21 mouse cellular contexts compared by ENCODE assay signal in genomic region chr6:137116849-137117473, GRCm38 (mm10). TPM values are rescaled to one million over a fixed set of nuclear protein-coding genes. Genes with fewer than 3 reads are reported as not detected.
DNase-seq lines count a peak whose midpoint lies in the region; ATAC-seq and TF ChIP-seq lines count a peak whose summit lies in the region.
"Had no signal": no experiment of that assay in that cellular context is flagged by ENCODE, and none has a peak within 500 bp of the region (broad histone marks: within the 10 kb centered on the region; RNA-seq: fewer than 3 reads in every experiment).

No protein-coding gene starts in this region.

- H3K9me3 ChIP-seq in limb, embryonic 14.5 days (ENCODE audit: control insufficient read depth, low read length), result no peaks in the 10 kb centered on the region
- no peaks in the 10 kb centered on the region for H3K9me3 ChIP-seq in stomach, embryonic 16.5 days (replicated peaks; ENCODE audit: control insufficient read depth, low read length)
- no peaks in the 10 kb centered on the region for H3K9me3 ChIP-seq in hindbrain, embryonic 13.5 days
- H3K9me3 ChIP-seq: embryonic facial prominence, embryonic 13.5 days; forebrain, embryonic 12.5 days; heart, embryonic 13.5 days had no signal

- POLR2A ChIA-PET in Patski (lab: Charles Lee), result no interaction called here

- 61% methylated on average over 1 of the region's 1 CpGs for WGBS in limb, embryonic 14.5 days
- WGBS in stomach, embryonic 16.5 days, result 27% methylated on average over 1 of the region's 1 CpGs
- 85% methylated on average over 1 of the region's 1 CpGs for WGBS in hindbrain, embryonic 13.5 days

- TF ChIP-seq CTCF in Patski (IDR thresholded peaks at IDR 0.05), result no peak

- in situ Hi-C loops in Patski (cut with MboI; ENCODE audit: low pct_unique_long_range_greater_than_20kb), result no loop called here

- peak; percentile 90 for ATAC-seq in Patski
- no peak for ATAC-seq in limb, embryonic 14.5 days (ENCODE audit: low FRiP score, low read depth)
- peak; percentile 83 for ATAC-seq in stomach, embryonic 16.5 days (ENCODE audit: insufficient read depth, low FRiP score)
- no peak for ATAC-seq in hindbrain, embryonic 13.5 days (ENCODE audit: low FRiP score)
- ATAC-seq: activated CD4-positive, CD25-positive, alpha-beta regulatory T cell, adult 4 months; CD4-positive, CD25-positive, alpha-beta regulatory T cell, adult 4 months; forebrain, postnatal 0 days had no signal

- no peaks in the 10 kb centered on the region for H3K36me3 ChIP-seq in limb, embryonic 14.5 days (ENCODE audit: control insufficient read depth, insufficient read depth, low read length)
- no peaks in the 10 kb centered on the region for H3K36me3 ChIP-seq in stomach, embryonic 16.5 days (ENCODE audit: control insufficient read depth, insufficient read depth, low read length)
- H3K36me3 ChIP-seq in hindbrain, embryonic 13.5 days, result no peaks in the 10 kb centered on the region
- H3K36me3 ChIP-seq: forebrain, embryonic 12.5 days; G1E; heart, embryonic 13.5 days had no signal

- no peak for TF ChIP-seq POLR2A in limb, embryonic 14.5 days (IDR thresholded peaks at IDR 0.05; ENCODE audit: borderline replicate concordance, extremely low read depth, insufficient read depth, insufficient read length)

- no peak overlapping the region for H3K4me2 ChIP-seq in limb, embryonic 14.5 days (replicated peaks; ENCODE audit: low read depth, low read length, severe bottlenecking)
- H3K4me2 ChIP-seq in stomach, embryonic 16.5 days (ENCODE audit: low read depth, low read length), result no peak overlapping the region
- H3K4me2 ChIP-seq in hindbrain, embryonic 13.5 days, result no peak overlapping the region
- H3K4me2 ChIP-seq: embryonic facial prominence, embryonic 13.5 days; forebrain, embryonic 12.5 days; heart, embryonic 13.5 days had no signal

- peaks cover 12% of the 10 kb centered on the region; the same call in 1 of the 2 replicates for H3K4me1 ChIP-seq in limb, embryonic 14.5 days (ENCODE audit: control insufficient read depth, insufficient read depth, low read length)
- peaks cover 16% of the 10 kb centered on the region for H3K4me1 ChIP-seq in stomach, embryonic 16.5 days (ENCODE audit: control insufficient read depth, insufficient read depth, low read length)
- no peaks in the 10 kb centered on the region for H3K4me1 ChIP-seq in hindbrain, embryonic 13.5 days (replicated peaks)
- H3K4me1 ChIP-seq: forebrain, embryonic 12.5 days had no signal

- no peaks in the 10 kb centered on the region for H3K27me3 ChIP-seq in Patski
- H3K27me3 ChIP-seq in limb, embryonic 14.5 days (ENCODE audit: control insufficient read depth, insufficient read depth, low read length), result no peaks in the 10 kb centered on the region
- no peaks in the 10 kb centered on the region for H3K27me3 ChIP-seq in stomach, embryonic 16.5 days (ENCODE audit: control insufficient read depth, insufficient read depth, low read length)
- H3K27me3 ChIP-seq in hindbrain, embryonic 13.5 days, result no peaks in the 10 kb centered on the region
- H3K27me3 ChIP-seq: embryonic facial prominence, embryonic 13.5 days; forebrain, embryonic 12.5 days; heart, embryonic 13.5 days had no signal

- 0 out of 2 replicates have a peak overlapping the region, but pooled peaks have one; percentile 8 for H3K27ac ChIP-seq in limb, embryonic 14.5 days (replicated peaks; ENCODE audit: low read depth, low read length)
- H3K27ac ChIP-seq in stomach, embryonic 16.5 days (ENCODE audit: low read length), result peak overlapping the region; percentile 91
- H3K27ac ChIP-seq in hindbrain, embryonic 13.5 days, result no peak overlapping the region
- H3K27ac ChIP-seq: embryonic facial prominence, embryonic 13.5 days; forebrain, embryonic 12.5 days; heart, embryonic 13.5 days had no signal

- peak; percentile 50 for DNase-seq in heart, adult 11 months
- no peak for DNase-seq in heart, adult 8-10 months (ENCODE audit: low spot score)
- DNase-seq in Patski (ENCODE audit: low read depth, low spot score), result peak; percentile 75
- no peak for DNase-seq in limb, embryonic 14.5 days (ENCODE audit: low spot score)
- DNase-seq in Muller cell, postnatal 12 days (ENCODE audit: inconsistent ontology term), result no peak
- DNase-seq: adrenal gland, postnatal 14 days; B cell, adult 2 months; cerebellum, adult 11-12 months; cerebellum, adult 9-10 months; cerebellum, postnatal 25 days; forebrain, postnatal 0 days; gastrocnemius, postnatal 14 days; heart, postnatal 36 days had no signal

- CTCF ChIA-PET in Patski (lab: Charles Lee), result interaction anchor here (0.8 to 1.4 kb wide), 5 partner anchors 9 to 53 kb away, joined by 3 to 7 read pairs (median 3); partner anchors contain the start of gene Rerg

- H3K4me3 ChIP-seq in limb, embryonic 14.5 days (replicated peaks; ENCODE audit: low read length), result no peak overlapping the region
- no peak overlapping the region for H3K4me3 ChIP-seq in stomach, embryonic 16.5 days (replicated peaks; ENCODE audit: low read length)
- H3K4me3 ChIP-seq in hindbrain, embryonic 13.5 days, result no peak overlapping the region
- H3K4me3 ChIP-seq: embryonic facial prominence, embryonic 13.5 days; forebrain, embryonic 12.5 days; heart, embryonic 13.5 days had no signal

- H3K9ac ChIP-seq in limb, embryonic 14.5 days (ENCODE audit: low read depth, low read length, severe bottlenecking), result no peak overlapping the region
- no peak overlapping the region for H3K9ac ChIP-seq in stomach, embryonic 16.5 days (ENCODE audit: low read length)
- no peak overlapping the region for H3K9ac ChIP-seq in hindbrain, embryonic 13.5 days
- H3K9ac ChIP-seq: embryonic facial prominence, embryonic 13.5 days; forebrain, embryonic 12.5 days; forebrain, postnatal 0 days; heart, embryonic 13.5 days had no signal

RNA-seq across cellular contexts. Expression of gene Rerg, which starts 53.3 kb away (rescaled TPM):
- total RNA-seq in heart, adult 8-10 months (2022), result 1 to 10 TPM; 2.4 to 3.0 (median 2.7) TPM
- 2.3 TPM for polyA plus RNA-seq in Patski (2021)
- polyA plus RNA-seq in limb, embryonic 14.5 days (2012; rRNA removed), result 22.1 and 22.7 TPM in 2 replicates
- polyA plus RNA-seq in limb, embryonic 14.5 days (2014; fragmentation: Nextera tagmentation; extraction: Ambion mirVana), result 33.6 and 36.5 TPM in 2 replicates
- polyA plus RNA-seq in stomach, embryonic 16.5 days (2015; fragmentation: Nextera tagmentation; extraction: Ambion mirVana), result 29.9 and 32.1 TPM in 2 replicates
- 3.2 and 3.6 TPM in 2 replicates for polyA plus RNA-seq in hindbrain, embryonic 13.5 days (2015; fragmentation: Nextera tagmentation; extraction: Ambion mirVana)
- polyA plus RNA-seq: activated CD4-positive, CD25-positive, alpha-beta regulatory T cell, adult 4 months; CD4-positive, CD25-positive, alpha-beta regulatory T cell, adult 4 months; G1E had no signal

Comparison
In these comparisons a context has a peak if more than half of its experiments do, and no peak if none do; other contexts are left out.
1. DNase-seq: peak in heart, adult 11 months (single experiment) and Patski (single experiment); none in heart, adult 8-10 months (single experiment), limb, embryonic 14.5 days (single experiment) and Muller cell, postnatal 12 days (single experiment).
2. ATAC-seq: peak in Patski (single experiment) and stomach, embryonic 16.5 days (single experiment); none in limb, embryonic 14.5 days (single experiment) and hindbrain, embryonic 13.5 days (single experiment).